Mouse (Mus musculus) MEL (cell line): ENCODE data around the gene Tlk2. TPM values are rescaled to one million over a fixed set of nuclear protein-coding genes. Genes with fewer than 3 reads are reported as not detected.

Experiments used
- DNase-seq: peaks from one replicate; pipeline ENCODE4 v3.0.0; 2011; ENCODE audit warnings: low read depth, low spot score
- H3K27ac ChIP-seq: 2 replicates; pipeline ENCODE4 v1.5.1; 2012; ENCODE audit warnings: low read depth, mild to moderate bottlenecking, control low read depth, low read length, moderate library complexity; ENCODE audit not compliant: control insufficient read depth
- H3K27me3 ChIP-seq, 2 experiments: fragments of 150-350 bp in 1 of 2; sonication (generic) in 1 of 2; 2 replicates each; pipeline ENCODE4 v1.6.1; 2012; ENCODE audit warnings: low read length in 2 of 2, mild to moderate bottlenecking in 2 of 2, improper control_type of control experiment in 1 of 2, moderate library complexity in 1 of 2; ENCODE audit not compliant: insufficient read depth in 2 of 2, control insufficient read depth in 1 of 2
- H3K36me3 ChIP-seq, 2 experiments: 2 replicates each; pipeline ENCODE4 v1.6.1; 2012 to 2014; ENCODE audit warnings: low read length in 2 of 2, improper control_type of control experiment in 1 of 2, inconsistent platforms in 1 of 2, mild to moderate bottlenecking in 1 of 2; ENCODE audit not compliant: insufficient read depth in 2 of 2, control insufficient read depth in 1 of 2
- H3K4me1 ChIP-seq, 2 experiments: fragments of 150-350 bp in 1 of 2; sonication (generic) in 1 of 2; 2 replicates each; pipeline ENCODE4 v1.6.1; 2012; ENCODE audit warnings: low read length in 2 of 2, improper control_type of control experiment in 1 of 2, mild to moderate bottlenecking in 1 of 2; ENCODE audit not compliant: insufficient read depth in 2 of 2, control insufficient read depth in 1 of 2
- H3K4me3 ChIP-seq, 2 experiments: fragments of 150-350 bp in 1 of 2; sonication (generic) in 1 of 2; 2 replicates each; pipeline ENCODE4 v1.5.1; 2012; ENCODE audit warnings: low read depth in 2 of 2, low read length in 2 of 2, mild to moderate bottlenecking in 2 of 2, moderate library complexity in 2 of 2, control low read depth in 1 of 2, improper control_type of control experiment in 1 of 2; ENCODE audit not compliant: control insufficient read depth in 1 of 2, insufficient read depth in 1 of 2
- H3K79me2 ChIP-seq: 2 replicates; pipeline ENCODE4 v1.6.1; 2012; ENCODE audit warnings: mild to moderate bottlenecking, low read length, moderate library complexity; ENCODE audit not compliant: control insufficient read depth, poor library complexity, insufficient read depth
- H3K9ac ChIP-seq: 2 replicates; pipeline ENCODE4 v1.6.1; 2012; ENCODE audit warnings: low read depth, mild to moderate bottlenecking, control low read depth, low read length, moderate library complexity; ENCODE audit not compliant: control insufficient read depth, poor library complexity, severe bottlenecking
- H3K9me3 ChIP-seq: fragments of 150-350 bp; sonication (generic); replicated peaks from 2 replicates; pipeline ENCODE4 v1.6.1; 2012; ENCODE audit warnings: mild to moderate bottlenecking, low read length, improper control_type of control experiment, moderate library complexity; ENCODE audit not compliant: insufficient read depth
- BHLHE40 ChIP-seq: IDR thresholded peaks from 2 replicates; pipeline ENCODE4 v1.6.1; 2012; ENCODE audit warnings: low read depth, mild to moderate bottlenecking, inconsistent platforms, low read length, improper control_type of control experiment, borderline replicate concordance
- CHD1 ChIP-seq: IDR thresholded peaks from 2 replicates; pipeline ENCODE4 v1.6.1; 2012; ENCODE audit warnings: low read depth, mild to moderate bottlenecking, inconsistent platforms, low read length, improper control_type of control experiment
- CHD2 ChIP-seq: IDR thresholded peaks from 2 replicates; pipeline ENCODE4 v1.6.1; 2011; ENCODE audit warnings: low read length, improper control_type of control experiment
- CTCF ChIP-seq, 3 experiments: IDR thresholded peaks in 2 of 3; conservative IDR thresholded peaks in 1 of 3; 2 replicates each; pipeline ENCODE4 v1.5.1; 2011 to 2012; ENCODE audit warnings: low read length in 3 of 3, low read depth in 2 of 3, mild to moderate bottlenecking in 2 of 3, improper control_type of control experiment in 1 of 3, inconsistent platforms in 1 of 3, mixed read lengths in 1 of 3, moderate library complexity in 1 of 3; ENCODE audit not compliant: control insufficient read depth in 1 of 3, insufficient read depth in 1 of 3, poor library complexity in 1 of 3, severe bottlenecking in 1 of 3
- E2F4 ChIP-seq: IDR thresholded peaks from 2 replicates; pipeline ENCODE4 v1.6.1; 2011; ENCODE audit warnings: low read depth, low read length, improper control_type of control experiment, borderline replicate concordance
- EP300 ChIP-seq, 2 experiments: IDR thresholded peaks; 2 replicates each; pipeline ENCODE4 v1.6.1; 2011; ENCODE audit warnings: improper control_type of control experiment in 2 of 2, low read length in 2 of 2, low read depth in 1 of 2, mild to moderate bottlenecking in 1 of 2
- ETS1 ChIP-seq: IDR thresholded peaks from 2 replicates; pipeline ENCODE4 v1.6.1; 2012; ENCODE audit warnings: low read depth, mild to moderate bottlenecking, inconsistent platforms, low read length, improper control_type of control experiment, moderate library complexity
- HCFC1 ChIP-seq: IDR thresholded peaks from 2 replicates; pipeline ENCODE4 v1.6.1; 2012; ENCODE audit warnings: low read depth, mild to moderate bottlenecking, inconsistent platforms, low read length, improper control_type of control experiment, moderate library complexity
- JUND ChIP-seq: IDR thresholded peaks from 2 replicates; pipeline ENCODE4 v1.6.1; 2011; ENCODE audit warnings: low read depth, mild to moderate bottlenecking, improper control_type of control experiment, low read length
- MAFK ChIP-seq: IDR thresholded peaks from 2 replicates; pipeline ENCODE4 v1.6.1; 2011; ENCODE audit warnings: low read depth, mild to moderate bottlenecking, low read length, improper control_type of control experiment, borderline replicate concordance
- MAX ChIP-seq: IDR thresholded peaks from 2 replicates; pipeline ENCODE4 v1.6.1; 2011; ENCODE audit warnings: low read length, improper control_type of control experiment
- MAZ ChIP-seq: IDR thresholded peaks from 2 replicates; pipeline ENCODE4 v1.6.1; 2012; ENCODE audit warnings: low read depth, mild to moderate bottlenecking, inconsistent platforms, low read length, improper control_type of control experiment
- MEF2A ChIP-seq: IDR thresholded peaks from 2 replicates; pipeline ENCODE4 v1.6.1; 2014; ENCODE audit warnings: low read depth, mild to moderate bottlenecking, inconsistent platforms, low read length, improper control_type of control experiment; ENCODE audit not compliant: poor library complexity, insufficient replicate concordance, severe bottlenecking; ENCODE audit errors: extremely low read depth
- MXI1 ChIP-seq: IDR thresholded peaks from 2 replicates; pipeline ENCODE4 v1.6.1; 2011; ENCODE audit warnings: mild to moderate bottlenecking, low read depth, low read length, improper control_type of control experiment
- MYB ChIP-seq: IDR thresholded peaks from 2 replicates; pipeline ENCODE4 v1.6.1; 2011; ENCODE audit warnings: mild to moderate bottlenecking, low read depth, low read length, improper control_type of control experiment
- MYC ChIP-seq: IDR thresholded peaks from 2 replicates; pipeline ENCODE4 v1.6.1; 2011; ENCODE audit warnings: low read depth, mild to moderate bottlenecking, low read length, improper control_type of control experiment, moderate library complexity
- NELFE ChIP-seq: IDR thresholded peaks from 2 replicates; pipeline ENCODE4 v1.6.1; 2011; ENCODE audit warnings: low read depth, low read length, improper control_type of control experiment
- NRF1 ChIP-seq: IDR thresholded peaks from 2 replicates; pipeline ENCODE4 v1.6.1; 2014; ENCODE audit warnings: low read depth, mild to moderate bottlenecking, inconsistent platforms, low read length, improper control_type of control experiment, moderate library complexity; ENCODE audit not compliant: poor library complexity, insufficient read depth, severe bottlenecking
- POLR2A ChIP-seq, 2 experiments: IDR thresholded peaks; 2 replicates each; pipeline ENCODE4 v1.6.1; 2011 to 2012; ENCODE audit warnings: low read length in 2 of 2, mild to moderate bottlenecking in 2 of 2, control low read depth in 1 of 2, improper control_type of control experiment in 1 of 2, low read depth in 1 of 2, moderate library complexity in 1 of 2; ENCODE audit not compliant: control insufficient read depth in 1 of 2, insufficient read depth in 1 of 2, poor library complexity in 1 of 2
- POLR2AphosphoS2 ChIP-seq: IDR thresholded peaks from 2 replicates; pipeline ENCODE4 v1.6.1; 2011; ENCODE audit warnings: low read length, improper control_type of control experiment
- SIN3A ChIP-seq: IDR thresholded peaks from 2 replicates; pipeline ENCODE4 v1.6.1; 2012; ENCODE audit warnings: low read length, improper control_type of control experiment, inconsistent platforms
- TAL1 ChIP-seq: IDR thresholded peaks from 2 replicates; pipeline ENCODE4 v1.6.1; 2012; ENCODE audit warnings: mild to moderate bottlenecking, inconsistent platforms, low read length, moderate library complexity, mixed read lengths
- TBP ChIP-seq: IDR thresholded peaks from 2 replicates; pipeline ENCODE4 v1.8.0; 2011; ENCODE audit warnings: low read depth, low read length, improper control_type of control experiment
- TCF12 ChIP-seq: IDR thresholded peaks from 2 replicates; pipeline ENCODE4 v1.6.1; 2014; ENCODE audit warnings: low read depth, mild to moderate bottlenecking, inconsistent platforms, low read length, improper control_type of control experiment, moderate library complexity
- UBTF ChIP-seq: IDR thresholded peaks from 2 replicates; pipeline ENCODE4 v1.6.1; 2012; ENCODE audit warnings: low read depth, mild to moderate bottlenecking, inconsistent platforms, low read length, improper control_type of control experiment, moderate library complexity, borderline replicate concordance; ENCODE audit not compliant: insufficient read depth
- USF1 ChIP-seq: IDR thresholded peaks from 2 replicates; pipeline ENCODE4 v1.6.1; 2014; ENCODE audit warnings: low read depth, mild to moderate bottlenecking, inconsistent platforms, low read length, improper control_type of control experiment, moderate library complexity
- USF2 ChIP-seq, 2 experiments: IDR thresholded peaks; 2 replicates each; pipeline ENCODE4 v1.6.1; 2011 to 2012; ENCODE audit warnings: improper control_type of control experiment in 2 of 2, low read length in 2 of 2, borderline replicate concordance in 1 of 2, inconsistent platforms in 1 of 2, low read depth in 1 of 2, mild to moderate bottlenecking in 1 of 2; ENCODE audit not compliant: insufficient read depth in 1 of 2
- ZC3H11A ChIP-seq: IDR thresholded peaks from 2 replicates; pipeline ENCODE4 v1.6.1; 2012; ENCODE audit warnings: low read depth, mild to moderate bottlenecking, inconsistent platforms, low read length, improper control_type of control experiment
- ZKSCAN1 ChIP-seq: IDR thresholded peaks from 2 replicates; pipeline ENCODE4 v1.6.1; 2012; ENCODE audit warnings: low read depth, mild to moderate bottlenecking, inconsistent platforms, low read length, improper control_type of control experiment, moderate library complexity
- ZNF384 ChIP-seq: IDR thresholded peaks from 2 replicates; pipeline ENCODE4 v1.6.1; 2012; ENCODE audit warnings: low read depth, mild to moderate bottlenecking, inconsistent platforms, low read length, improper control_type of control experiment
- polyA plus RNA-seq, 2 experiments: library from polyadenylated mRNA; stranded (reverse) in 1 of 2; unstranded in 1 of 2; fragments of >175 nt in 1 of 2; fragments of >200 nt in 1 of 2; gene quantifications; 2 replicates each; pipeline versions ENCODE4 v1.2.1 to v1.2.4; 2012; ENCODE audit warnings: low replicate concordance in 2 of 2, low read depth in 1 of 2; ENCODE audit not compliant: insufficient read length in 2 of 2, insufficient read depth in 1 of 2, missing spikeins in 1 of 2
- total RNA-seq: library from RNA; depleted of rRNA; stranded (reverse); fragments of 300-350 nt; gene quantifications from 2 replicates; pipeline ENCODE4 v1.2.3, GENCODE M21; 2012

Tlk2 gene
- total and polyA plus RNA-seq, 3 experiments: 46.5 to 60.9 TPM; not detected in 1

DNA sequence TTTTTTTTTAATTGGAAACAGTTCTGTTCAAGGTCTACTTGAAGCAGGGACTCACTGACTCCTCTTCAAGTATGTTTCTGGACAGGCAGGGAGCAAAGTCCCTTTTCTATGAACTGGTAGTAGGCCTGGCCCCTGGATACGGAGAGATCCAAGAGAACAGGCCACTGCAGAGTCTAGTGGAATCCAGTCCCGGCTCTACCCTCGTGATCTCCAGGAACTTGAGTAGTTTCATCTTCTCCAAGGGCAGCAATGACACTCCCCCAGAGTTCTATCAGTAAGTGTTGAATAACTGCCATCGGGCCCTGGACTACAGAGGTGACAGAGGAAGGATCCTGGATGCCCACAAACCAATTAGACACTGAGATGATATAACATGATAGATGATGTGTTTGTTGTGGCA, 22.7 kb upstream of the Tlk2 start:
- no peaks in the 10 kb centered on the region for H3K9me3 ChIP-seq
- no peaks in the 10 kb centered on the region for H3K27me3 ChIP-seq
- H3K4me1 ChIP-seq: peaks cover 14 to 54% of the 10 kb centered on the region in 2 experiments
- no peak overlapping the region for H3K9ac ChIP-seq
- TF ChIP-seq POLR2AphosphoS2 (no peak), CHD1 (no peak), USF2 (IDR thresholded peaks at IDR 0.05; ENCODE audit: borderline replicate concordance in 1 of 2, insufficient read depth in 1 of 2, low read depth in 1 of 2, low read length in 2 of 2) (no peak), ZC3H11A (no peak), E2F4 (no peak)
- no peak for DNase-seq
- no peaks in the 10 kb centered on the region; the same call in 1 of the 2 replicates for H3K79me2 ChIP-seq
- peak overlapping the region; percentile 19; the same call in 1 of the 2 replicates for H3K27ac ChIP-seq
- H3K4me3 ChIP-seq: peak overlapping the region in 1 of 2 experiments; percentile 78; a peak in 2 of 4 replicates
- peaks cover 0 to 42% of the 10 kb centered on the region in 2 experiments; a peak in 2 of 4 replicates for H3K36me3 ChIP-seq

DNA sequence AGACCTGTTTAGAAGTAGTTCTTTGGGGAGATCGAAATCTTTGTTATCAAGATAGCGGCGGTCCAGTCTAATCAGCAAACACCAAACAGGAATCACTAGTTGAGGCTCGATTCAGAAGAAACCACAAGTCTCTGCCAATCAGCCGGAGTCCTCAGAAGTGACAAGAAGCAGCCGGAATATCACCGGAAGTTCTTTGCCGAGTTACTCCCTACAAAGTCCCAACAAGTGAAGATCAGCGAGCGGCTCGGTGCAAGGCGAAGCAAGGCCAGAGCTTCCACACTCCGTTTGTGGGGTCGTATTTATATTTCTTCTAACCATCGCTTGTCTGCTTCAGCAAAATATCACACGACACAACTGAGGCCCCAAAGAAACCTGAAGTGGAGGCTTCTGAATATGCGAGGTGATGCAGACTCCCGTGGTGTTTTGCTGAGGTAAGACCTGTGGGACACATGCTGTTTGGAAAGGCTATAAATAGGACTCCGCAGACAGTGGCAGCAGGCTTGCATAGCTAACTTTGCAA, 21.8 kb upstream of the Tlk2 start:
- peak overlapping the region; percentile 58 for H3K9ac ChIP-seq
- H3K36me3 ChIP-seq: peaks cover 0 to 33% of the 10 kb centered on the region in 2 experiments; a peak in 2 of 4 replicates
- H3K4me3 ChIP-seq: peak overlapping the region; percentile 48 to 78
- peak overlapping the region; percentile 67 for H3K27ac ChIP-seq
- no peaks in the 10 kb centered on the region for H3K27me3 ChIP-seq
- H3K79me2 ChIP-seq: no peaks in the 10 kb centered on the region; the same call in 1 of the 2 replicates
- H3K4me1 ChIP-seq: peaks cover 14 to 45% of the 10 kb centered on the region in 2 experiments
- DNase-seq: peak; percentile 85
- no peaks in the 10 kb centered on the region for H3K9me3 ChIP-seq
- TF ChIP-seq UBTF (no peak), MAFK (peak; percentile 22; the same call in 1 of the 2 replicates), HCFC1 (peak; percentile 63), MAX (peak; percentile 63), CHD1 (peak; percentile 18; the same call in 1 of the 2 replicates), BHLHE40 (peak; percentile 1; the same call in 1 of the 2 replicates), MYB (no peak), USF1 (no peak), JUND (no peak), ZKSCAN1 (no peak), SIN3A (peak; percentile 67; the same call in 1 of the 2 replicates), NELFE (peak; percentile 57), MEF2A (no peak), TCF12 (peak; percentile 75; the same call in 1 of the 2 replicates), ETS1 (peak; percentile 64), NRF1 (no peak), CHD2 (no peak), TBP (0 out of 2 replicates have a peak, but pooled peaks have one; percentile 3), POLR2A (IDR thresholded peaks at IDR 0.05; ENCODE audit: control insufficient read depth in 1 of 2, insufficient read depth in 1 of 2, low read depth in 1 of 2, low read length in 2 of 2, poor library complexity in 1 of 2) (peak in 1 of 2 experiments; percentile 51; a peak in 2 of 4 replicates), USF2 (IDR thresholded peaks at IDR 0.05; ENCODE audit: borderline replicate concordance in 1 of 2, insufficient read depth in 1 of 2, low read depth in 1 of 2, low read length in 2 of 2) (no peak), MXI1 (peak; percentile 64), TAL1 (no peak), MAZ (no peak), CTCF (IDR thresholded peaks at IDR 0.05 in 2 of 3, conservative IDR thresholded peaks at IDR 0.05 in 1 of 3; ENCODE audit: control insufficient read depth in 1 of 3, insufficient read depth in 1 of 3, low read depth in 2 of 3, low read length in 3 of 3, poor library complexity in 1 of 3, severe bottlenecking in 1 of 3) (no peak), EP300 (IDR thresholded peaks at IDR 0.05; ENCODE audit: low read depth in 1 of 2, low read length in 2 of 2) (peak; percentile 68 to 71), MYC (0 out of 2 replicates have a peak, but pooled peaks have one; percentile 17), ZNF384 (no peak)
